Mouse (Mus musculus) liver, postnatal 0 days (tissue): ENCODE results near the gene Ddx54.

Experiments
- CTCF ChIP-seq: sonication (generic); IDR thresholded peaks from 2 replicates; pipeline ENCODE4 v1.5.1; 2016; ENCODE audit warnings: antibody characterized with exemption, low read depth
- EP300 ChIP-seq: IDR thresholded peaks from 2 replicates; pipeline ENCODE4 v1.6.1; 2016; ENCODE audit warnings: antibody characterized with exemption, low read depth, mild to moderate bottlenecking

- TF ChIP-seq CTCF: 0 out of 2 replicates have a peak, but pooled peaks have one; percentile 1
- TF ChIP-seq EP300: no peak
These were observed 9.8 kb downstream of the Ddx54 start for GRCm38 (mm10) chr5:120622198-120622851.
